Mouse (Mus musculus): Measurements from ENCODE around the gene Hivep3.

GRCm38 (mm10) chr4:119932549-119933257 lies 199.1 kb downstream of the Hivep3 start:
- TF ChIP-seq CTCF (IDR thresholded peaks at IDR 0.05; ENCODE audit: borderline replicate concordance, extremely low read depth, insufficient read depth, insufficient read length): no peak
- no peak for TF ChIP-seq POLR2A (IDR thresholded peaks at IDR 0.05; ENCODE audit: borderline replicate concordance, extremely low read depth, insufficient read depth, insufficient read length, poor library complexity, severe bottlenecking)
